Mouse (Mus musculus) kidney, adult 2 months (tissue): ENCODE measurements at regions not wholly inside any gene's neighbourhood (a gene's known extent, or its start where the extent isn't known, plus 50 kb on each side); places are given as distances from the start of the nearest gene placed in this dataset.

Experiments
- CTCF ChIP-seq: fragments of 200-500 bp; conservative IDR thresholded peaks from 2 replicates; pipeline ENCODE4 v1.5.1; 2011; ENCODE audit warnings: low read depth, mild to moderate bottlenecking, control low read depth, low read length, moderate library complexity, mixed read lengths; ENCODE audit not compliant: insufficient read depth, insufficient read length
- POLR2A ChIP-seq: fragments of 200-500 bp; IDR thresholded peaks from one replicate; pipeline ENCODE4 v1.6.1; 2011; ENCODE audit warnings: low read depth, low read length, control low read depth

- TF ChIP-seq POLR2A (no peak), CTCF (no peak)
Observed at GRCm38 (mm10) chr2:116974152-116974551, 95.7 kb downstream of the Tmco5 start.
